Comparison of ENCODE assay signal across 7 mouse cellular contexts in the genomic region with DNA sequence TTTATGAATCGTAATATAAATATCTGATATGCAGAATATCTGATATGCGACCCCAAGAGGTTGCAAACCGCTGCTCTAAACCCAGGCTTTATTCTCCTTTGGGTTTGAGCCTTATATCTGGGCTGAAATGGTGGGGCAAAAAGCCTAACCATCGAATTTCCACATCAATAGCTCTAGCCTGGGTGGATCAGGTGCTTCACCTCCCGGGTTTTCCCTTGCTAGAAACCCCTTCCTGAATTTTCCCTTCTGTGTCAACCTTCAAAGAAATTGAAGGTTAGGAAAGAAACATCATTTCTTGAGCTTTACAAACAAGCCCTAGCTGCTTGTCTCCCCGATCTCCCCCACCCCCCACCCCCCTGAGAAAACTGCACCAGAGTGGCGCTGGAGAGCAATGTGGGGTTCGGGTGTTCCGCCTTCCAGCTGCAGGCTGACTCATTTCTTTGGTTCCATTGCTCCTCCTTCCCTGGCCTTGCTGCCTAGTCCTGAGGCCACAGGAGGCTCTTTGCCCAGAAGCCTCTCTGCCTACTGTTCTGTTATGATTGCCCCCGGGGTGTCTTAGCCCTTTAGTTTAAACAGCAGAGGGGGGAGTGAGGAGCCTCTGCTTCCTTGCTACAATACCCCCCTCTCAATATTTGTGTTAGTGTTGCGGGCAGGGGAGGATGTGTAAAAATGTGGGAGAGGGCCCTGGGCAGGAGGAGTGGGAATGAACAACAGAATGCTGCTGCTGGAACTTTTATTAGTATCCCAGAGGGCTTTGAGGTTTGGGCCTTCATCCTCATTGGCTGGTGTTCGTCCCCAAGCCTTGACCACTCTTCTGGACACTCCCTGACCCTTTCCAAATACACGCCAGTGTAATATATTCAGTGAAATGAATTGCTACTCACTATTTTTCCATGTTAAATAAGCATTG. TPM values are rescaled to one million over a fixed set of nuclear protein-coding genes. Genes with fewer than 3 reads are reported as not detected.
DNase-seq lines count a peak whose midpoint lies in the region; ATAC-seq lines count a peak whose summit lies in the region.

No protein-coding gene starts in this region.

- peaks cover 16% of the 10 kb centered on the region for H3K27me3 ChIP-seq in hindbrain, embryonic 10.5 days (ENCODE audit: insufficient read depth, poor library complexity, severe bottlenecking)
- H3K27me3 ChIP-seq in midbrain, embryonic 10.5 days (ENCODE audit: low read depth, poor library complexity, severe bottlenecking) = peaks cover 59% of the 10 kb centered on the region

- no peaks in the 10 kb centered on the region for H3K9me3 ChIP-seq in hindbrain, embryonic 10.5 days
- no peaks in the 10 kb centered on the region for H3K9me3 ChIP-seq in midbrain, embryonic 10.5 days (replicated peaks)

- 14% methylated on average over 13 of the region's 13 CpGs for WGBS in hindbrain, embryonic 10.5 days
- 13% methylated on average over 13 of the region's 13 CpGs for WGBS in midbrain, embryonic 10.5 days

- ATAC-seq in frontal cortex, adult (ENCODE audit: low TSS enrichment) = no peak

- H3K4me3 ChIP-seq in hindbrain, embryonic 10.5 days = peak overlapping the region; percentile 28; the same call in 1 of the 2 replicates
- peak overlapping the region; percentile 85 for H3K4me3 ChIP-seq in midbrain, embryonic 10.5 days

- H3K4me1 ChIP-seq in hindbrain, embryonic 10.5 days (replicated peaks) = peaks cover 21% of the 10 kb centered on the region
- peaks cover 49% of the 10 kb centered on the region for H3K4me1 ChIP-seq in midbrain, embryonic 10.5 days

- H3K36me3 ChIP-seq in hindbrain, embryonic 10.5 days = no peaks in the 10 kb centered on the region
- no peaks in the 10 kb centered on the region for H3K36me3 ChIP-seq in midbrain, embryonic 10.5 days

- peak; percentile 65 for DNase-seq in ES-CJ7 (ENCODE audit: low read depth, low spot score)
- DNase-seq in ZHBTc4 (ENCODE audit: low read depth, low spot score) = peak; percentile 61
- DNase-seq in hindbrain, embryonic 10.5 days (ENCODE audit: low spot score) = peak; percentile 38
- peak; percentile 37 for DNase-seq in midbrain, embryonic 10.5 days (ENCODE audit: low spot score)
- DNase-seq in left cerebral cortex, postnatal 36 days (ENCODE audit: low spot score in 2 of 2) = no peak
- no peak for DNase-seq in lung, postnatal 4 days

- H3K27ac ChIP-seq in hindbrain, embryonic 10.5 days = peak overlapping the region; percentile 78
- H3K27ac ChIP-seq in midbrain, embryonic 10.5 days (replicated peaks) = peak overlapping the region; percentile 73

- intact Hi-C loops in left cerebral cortex, postnatal 36 days (cut with DNase I) = no loop called here

RNA-seq across cellular contexts. Expression of gene Mab21l2, which starts 9.5 kb away (rescaled TPM):
- polyA plus RNA-seq in hindbrain, embryonic 10.5 days (2016; fragmentation: Nextera tagmentation; extraction: Ambion mirVana) = 37.6 and 121 TPM in 2 replicates
- 82.0 and 99.0 TPM in 2 replicates for polyA plus RNA-seq in midbrain, embryonic 10.5 days (2016; fragmentation: Nextera tagmentation; extraction: Ambion mirVana)
- total RNA-seq in left cerebral cortex, postnatal 36 days (2021) = not detected

Comparison
In these comparisons a context has a peak if more than half of its experiments do, and no peak if none do; other contexts are left out.
1. DNase-seq: peak in ES-CJ7 (single experiment), ZHBTc4 (single experiment), hindbrain, embryonic 10.5 days (single experiment) and midbrain, embryonic 10.5 days (single experiment); none in left cerebral cortex, postnatal 36 days (0 of 2) and lung, postnatal 4 days (0 of 2).